Mouse (Mus musculus): ENCODE data around the gene Acacb.

Gene Acacb

GRCm38 (mm10) chr5:114146028-114146888, at the start of gene Acacb:
Gene Acacb (plus strand): TSS chr5:114146535.
- DNase-seq = no peak

- peak; percentile 89 for DNase-seq
These were observed 46.5 kb upstream of the Acacb start for GRCm38 (mm10) chr5:114099709-114100389.

- DNase-seq = peak; percentile 55
These were observed 45.8 kb upstream of the Acacb start for GRCm38 (mm10) chr5:114100390-114101099.

GRCm38 (mm10) chr5:114101873-114102272, 44.5 kb upstream of the Acacb start:
- DNase-seq = peak; percentile 65

- peak; percentile 45 for DNase-seq
These were observed 43.5 kb upstream of the Acacb start for GRCm38 (mm10) chr5:114102807-114103206.

GRCm38 (mm10) chr5:114106391-114106935, 39.9 kb upstream of the Acacb start:
- DNase-seq = no peak

- DNase-seq = no peak
These were observed 33.0 kb upstream of the Acacb start for GRCm38 (mm10) chr5:114113334-114113733.

GRCm38 (mm10) chr5:114115030-114115429, 31.3 kb upstream of the Acacb start:
- no peak for DNase-seq

GRCm38 (mm10) chr5:114116586-114116985, 29.7 kb upstream of the Acacb start:
- DNase-seq = no peak

GRCm38 (mm10) chr5:114119806-114120205, 26.5 kb upstream of the Acacb start:
- no peak for DNase-seq

GRCm38 (mm10) chr5:114126008-114126407, 20.3 kb upstream of the Acacb start:
- DNase-seq = no peak

GRCm38 (mm10) chr5:114126499-114127244, 19.7 kb upstream of the Acacb start:
- DNase-seq = no peak

GRCm38 (mm10) chr5:114127374-114128349, 18.7 kb upstream of the Acacb start, which contains the start of gene Alkbh2:
Gene Alkbh2 (minus strand): TSS chr5:114128218.
- DNase-seq = peak; percentile 84

- no peak for DNase-seq
These were observed 16.7 kb upstream of the Acacb start for GRCm38 (mm10) chr5:114129550-114130210.

GRCm38 (mm10) chr5:114130211-114130605, 16.1 kb upstream of the Acacb start, which contains the start of gene Ung:
Gene Ung (plus strand): TSS chr5:114130386.
- peak; percentile 59 for DNase-seq

- peak; percentile 92 for DNase-seq
These were observed 15.4 kb upstream of the Acacb start for GRCm38 (mm10) chr5:114130698-114131520.

- peak; percentile 73 for DNase-seq
These were observed 14.9 kb upstream of the Acacb start for GRCm38 (mm10) chr5:114131521-114131840.

- no peak for DNase-seq
These were observed 13.5 kb upstream of the Acacb start for GRCm38 (mm10) chr5:114132841-114133240.

GRCm38 (mm10) chr5:114134091-114134534, 12.2 kb upstream of the Acacb start:
- no peak for DNase-seq

All from cerebellum, adult 9-10 months (tissue).